Mouse (Mus musculus) midbrain, embryonic 10.5 days (tissue): ENCODE measurements around the gene Sp2. TPM values are rescaled to one million over a fixed set of nuclear protein-coding genes. Genes with fewer than 3 reads are reported as not detected.

ENCODE experiments used
- DNase-seq: peaks from one replicate; pipeline ENCODE4 v3.0.0-alpha.2; 2017; ENCODE audit warnings: low spot score
- H3K27ac ChIP-seq: fragments of 300-500 bp; sonication (generic); replicated peaks from 2 replicates; pipeline ENCODE4 v1.5.1; 2016; ENCODE audit warnings: mild to moderate bottlenecking
- H3K27me3 ChIP-seq: fragments of 300-500 bp; sonication (generic); 2 replicates; pipeline ENCODE4 v1.6.1; 2016; ENCODE audit warnings: low read depth, mild to moderate bottlenecking; ENCODE audit not compliant: poor library complexity, severe bottlenecking
- H3K36me3 ChIP-seq: fragments of 300-500 bp; sonication (generic); 2 replicates; pipeline ENCODE4 v1.6.1; 2016; ENCODE audit warnings: mild to moderate bottlenecking, moderate library complexity
- H3K4me1 ChIP-seq: fragments of 300-500 bp; sonication (generic); 2 replicates; pipeline ENCODE4 v1.6.1; 2016
- H3K4me3 ChIP-seq: fragments of 300-500 bp; sonication (generic); 2 replicates; pipeline ENCODE4 v1.5.1; 2016; ENCODE audit warnings: mild to moderate bottlenecking, moderate library complexity
- H3K9me3 ChIP-seq: fragments of 300-500 bp; sonication (generic); replicated peaks from 2 replicates; pipeline ENCODE4 v1.6.1; 2016; ENCODE audit warnings: mild to moderate bottlenecking
- WGBS: fragments of 180-500 bp; shearing (Covaris S2); methylation state at CpG from one replicate; pipeline ENCODE4 v1.1.7; 2016; 5-methylcytosine and 5-hydroxymethylcytosine counted together
- polyA plus RNA-seq: library from polyadenylated mRNA; unstranded; fragments of >200 nt; fragmentation: Nextera tagmentation; extraction: Ambion mirVana; gene quantifications from 2 replicates; pipeline ENCODE4 v1.2.1, GENCODE M21; 2016

The Sp2 gene
- polyA plus RNA-seq, 1 experiment from 2014 or later = 30.5 TPM

DNA sequence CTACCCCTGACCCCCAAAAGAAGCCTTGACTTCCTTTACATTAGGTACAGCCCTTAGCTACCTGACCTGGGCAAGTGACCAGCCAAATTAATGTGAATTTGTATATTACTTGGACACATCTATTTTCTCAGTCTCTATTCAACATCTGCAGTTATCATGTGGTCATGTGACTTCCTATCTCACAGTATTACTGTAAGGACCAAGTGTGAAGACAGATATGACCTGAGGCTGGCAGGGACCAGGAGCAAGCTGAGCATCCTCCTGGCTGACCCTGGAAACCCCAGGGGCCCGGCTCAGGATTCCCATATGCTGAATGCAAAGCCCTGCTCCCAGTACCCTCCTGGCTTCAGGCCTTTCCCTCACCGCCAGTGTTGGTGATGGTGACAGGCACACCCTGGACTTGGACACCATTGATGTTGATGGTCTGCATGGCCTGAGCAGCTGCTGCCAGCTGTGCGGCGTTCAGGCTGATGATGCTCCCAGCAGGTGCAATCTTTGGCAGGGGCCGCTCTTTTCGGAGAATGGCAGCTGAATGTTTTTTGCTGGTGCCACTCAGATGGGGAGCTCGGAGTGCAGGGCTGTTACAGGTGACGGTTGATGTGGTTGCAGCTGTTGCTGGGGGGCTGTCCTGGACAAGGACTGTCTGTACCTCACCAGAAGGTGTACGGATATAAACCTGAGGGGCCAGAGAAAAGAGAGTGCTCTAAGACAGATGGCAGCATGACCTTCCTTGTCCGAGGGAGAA, 25.5 kb downstream of the Sp2 start:
- H3K36me3 ChIP-seq = peaks cover 97% of the 10 kb centered on the region
- WGBS = 93% methylated on average over 10 of the region's 10 CpGs

DNA sequence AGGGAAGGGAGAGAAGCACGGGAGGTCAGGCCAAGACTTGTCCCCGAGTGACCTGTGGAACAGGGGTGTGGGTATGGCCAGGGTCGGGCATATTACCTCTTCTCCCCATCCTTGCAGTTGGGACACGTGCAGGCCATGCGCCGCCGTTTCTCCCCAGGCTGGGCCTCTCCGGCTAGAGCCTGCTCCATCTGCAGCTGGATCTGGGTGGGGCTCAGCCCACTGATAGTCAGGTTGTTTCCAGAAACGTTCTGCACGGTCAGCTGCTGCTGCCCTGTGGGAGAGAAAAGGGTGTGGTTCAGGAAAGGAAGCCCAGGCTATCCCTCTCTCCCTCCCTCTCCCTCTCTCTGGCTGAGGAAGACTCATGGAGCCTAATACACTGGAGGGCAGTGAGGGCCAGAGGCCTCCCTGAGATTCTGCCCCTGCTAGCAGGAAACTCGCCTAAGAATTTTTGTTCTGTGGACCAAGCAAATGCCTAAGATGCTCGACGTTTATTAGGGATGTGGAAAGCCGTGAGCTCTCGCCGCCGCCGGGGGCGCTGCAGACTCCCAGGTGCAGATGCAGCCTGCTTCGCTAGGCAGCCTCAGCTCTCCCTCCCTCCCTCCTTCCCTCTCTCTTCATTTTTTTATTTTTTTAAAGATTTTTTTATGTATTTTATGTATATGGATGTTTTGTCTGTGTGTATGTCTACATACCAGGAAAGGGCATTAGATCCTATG, 26.6 kb downstream of the Sp2 start:
- 64% methylated on average over 20 of the region's 20 CpGs for WGBS
- Histone ChIP-seq H3K27ac (no peak overlapping the region), H3K36me3 (peaks cover 97% of the 10 kb centered on the region), H3K4me1 (0 out of 2 replicates have a peak, but pooled peaks cover 2% of the 10 kb centered on the region), H3K9me3 (no peaks in the 10 kb centered on the region), H3K27me3 (no peaks in the 10 kb centered on the region), H3K4me3 (no peak overlapping the region)
- no peak for DNase-seq

More for the DNA sequence above, 25.5 kb downstream of the Sp2 start:
- 0 out of 2 replicates have a peak, but pooled peaks cover 2% of the 10 kb centered on the region for H3K4me1 ChIP-seq
- no peak overlapping the region for H3K27ac ChIP-seq
- no peak for DNase-seq
- H3K4me3 ChIP-seq = no peak overlapping the region
- no peaks in the 10 kb centered on the region for H3K27me3 ChIP-seq
- no peaks in the 10 kb centered on the region for H3K9me3 ChIP-seq

DNA sequence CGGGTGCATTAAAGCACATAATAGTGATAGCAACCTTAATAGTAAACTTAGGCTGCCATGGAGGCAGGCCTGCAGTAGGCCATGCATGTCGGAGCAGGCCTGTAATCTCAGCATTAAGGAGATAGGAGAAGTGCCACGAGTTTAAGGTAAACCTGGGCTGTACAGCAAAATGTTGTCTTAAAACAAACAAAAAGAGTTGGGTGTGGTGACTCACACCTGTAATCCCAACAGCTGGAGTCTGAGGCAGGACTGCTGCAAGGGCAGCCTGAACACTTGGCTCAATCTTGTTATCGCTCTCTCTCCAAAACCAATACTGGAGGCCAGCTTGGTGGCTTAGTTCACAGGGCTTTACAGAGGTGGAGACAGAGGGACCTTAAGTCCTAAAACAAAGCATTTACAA, 27.7 kb downstream of the Sp2 start:
- H3K27me3 ChIP-seq = no peaks in the 10 kb centered on the region
- no peak overlapping the region for H3K4me3 ChIP-seq
- no peak overlapping the region for H3K27ac ChIP-seq
- H3K4me1 ChIP-seq = 0 out of 2 replicates have a peak, but pooled peaks cover 2% of the 10 kb centered on the region
- WGBS = 93% methylated on average over 4 of the region's 4 CpGs
- H3K36me3 ChIP-seq = peaks cover 97% of the 10 kb centered on the region
- H3K9me3 ChIP-seq = no peaks in the 10 kb centered on the region
- DNase-seq = no peak

DNA sequence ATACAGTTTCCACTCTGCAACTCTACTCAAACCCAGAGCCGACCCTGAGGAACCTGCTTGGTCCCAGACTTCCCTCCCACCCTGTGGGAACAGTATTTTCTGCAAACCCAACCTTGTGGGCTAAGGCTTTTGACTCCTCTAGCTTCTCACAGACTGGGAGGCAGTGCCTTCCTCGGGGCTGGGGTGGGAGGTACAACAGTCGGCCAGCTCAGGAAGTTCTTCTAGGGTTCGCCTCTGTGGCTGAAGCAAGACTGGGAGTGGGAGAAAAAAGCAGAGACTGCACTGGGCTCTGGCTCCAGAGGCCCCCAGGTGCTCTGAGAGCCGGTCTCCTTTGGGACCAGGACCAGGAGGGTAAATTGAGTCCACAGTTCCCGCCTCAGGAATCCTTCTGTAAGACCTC, 29.9 kb downstream of the Sp2 start:
- no peak overlapping the region for H3K27ac ChIP-seq
- 82% methylated on average over 6 of the region's 6 CpGs for WGBS
- H3K36me3 ChIP-seq = peaks cover 88% of the 10 kb centered on the region
- no peak overlapping the region for H3K4me3 ChIP-seq
- H3K4me1 ChIP-seq = 0 out of 2 replicates have a peak, but pooled peaks cover 2% of the 10 kb centered on the region
- no peaks in the 10 kb centered on the region for H3K9me3 ChIP-seq
- DNase-seq = no peak
- no peaks in the 10 kb centered on the region for H3K27me3 ChIP-seq

DNA sequence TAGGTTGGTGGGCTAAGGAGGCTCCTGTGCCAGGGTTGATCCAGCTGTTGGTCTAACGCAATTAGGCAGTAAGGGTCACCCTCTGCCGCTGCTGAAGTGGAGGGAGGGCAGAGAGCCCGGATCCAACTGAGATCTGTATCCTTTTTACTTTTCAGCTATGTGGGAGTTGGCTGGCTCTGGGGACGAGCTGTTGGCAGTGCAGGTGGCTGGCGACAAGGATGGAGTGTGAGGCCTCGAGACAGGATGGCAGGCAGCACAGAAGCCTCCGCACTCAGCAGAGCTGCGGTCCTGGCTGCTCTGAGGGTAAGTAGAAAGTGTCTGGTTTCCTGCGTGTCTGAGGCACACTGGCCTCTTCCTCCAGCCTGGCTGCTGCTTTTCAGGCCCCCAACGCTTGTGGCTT, 30.3 kb downstream of the Sp2 start:
- H3K4me3 ChIP-seq = no peak overlapping the region
- 89% methylated on average over 10 of the region's 10 CpGs for WGBS
- no peaks in the 10 kb centered on the region for H3K9me3 ChIP-seq
- no peak overlapping the region for H3K27ac ChIP-seq
- H3K27me3 ChIP-seq = no peaks in the 10 kb centered on the region
- DNase-seq = no peak
- 0 out of 2 replicates have a peak, but pooled peaks cover 2% of the 10 kb centered on the region for H3K4me1 ChIP-seq
- peaks cover 84% of the 10 kb centered on the region for H3K36me3 ChIP-seq

DNA sequence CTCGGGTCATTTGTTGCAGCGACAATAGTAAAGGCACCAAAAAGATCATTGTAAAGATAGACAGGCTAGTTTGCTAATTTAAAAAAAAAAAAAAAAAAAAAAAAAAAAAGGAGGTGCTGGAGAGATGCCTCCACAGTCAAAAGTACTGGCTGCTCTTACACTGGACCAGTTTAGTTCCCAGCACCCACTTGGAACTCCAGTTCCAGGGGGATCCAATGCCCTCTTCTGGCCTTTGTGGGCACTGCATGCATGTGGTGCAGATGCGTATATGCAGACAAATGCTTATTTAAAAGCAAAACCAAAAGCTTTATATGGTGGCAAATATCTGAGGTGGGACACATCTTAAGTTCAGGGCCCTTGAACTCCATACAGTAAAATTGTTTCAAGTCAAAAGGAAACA, 32.0 kb downstream of the Sp2 start:
- Histone ChIP-seq H3K4me1 (peaks cover 6% of the 10 kb centered on the region), H3K27ac (no peak overlapping the region), H3K9me3 (no peaks in the 10 kb centered on the region), H3K4me3 (no peak overlapping the region), H3K27me3 (no peaks in the 10 kb centered on the region), H3K36me3 (peaks cover 67% of the 10 kb centered on the region)
- WGBS = 98% methylated on average over 3 of the region's 3 CpGs
- DNase-seq = no peak

DNA sequence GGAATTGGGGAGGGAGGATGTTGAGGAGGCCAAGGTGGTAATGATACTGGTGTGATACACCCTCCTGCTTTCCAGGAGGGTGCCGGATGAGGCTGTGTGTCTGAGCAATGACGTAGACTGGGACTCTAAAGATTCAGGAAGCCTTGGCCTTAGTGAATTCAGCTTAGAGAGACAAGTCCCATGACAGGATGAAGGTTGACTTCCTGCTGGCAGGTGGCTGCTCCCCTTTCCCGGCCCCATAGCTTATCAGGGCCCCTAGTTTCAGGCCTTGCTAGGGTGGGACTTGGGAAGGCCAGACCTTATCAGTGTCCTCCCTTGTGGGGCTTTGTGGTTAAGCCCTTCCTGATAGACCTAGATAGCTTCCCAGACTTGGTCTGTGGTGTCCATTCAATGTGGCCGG, 34.9 kb downstream of the Sp2 start:
- peaks cover 38% of the 10 kb centered on the region for H3K36me3 ChIP-seq
- peaks cover 17% of the 10 kb centered on the region for H3K27me3 ChIP-seq
- H3K27ac ChIP-seq = no peak overlapping the region
- H3K4me3 ChIP-seq = no peak overlapping the region
- peaks cover 27% of the 10 kb centered on the region for H3K4me1 ChIP-seq
- no peak for DNase-seq
- 93% methylated on average over 4 of the region's 4 CpGs for WGBS
- H3K9me3 ChIP-seq = no peaks in the 10 kb centered on the region

DNA sequence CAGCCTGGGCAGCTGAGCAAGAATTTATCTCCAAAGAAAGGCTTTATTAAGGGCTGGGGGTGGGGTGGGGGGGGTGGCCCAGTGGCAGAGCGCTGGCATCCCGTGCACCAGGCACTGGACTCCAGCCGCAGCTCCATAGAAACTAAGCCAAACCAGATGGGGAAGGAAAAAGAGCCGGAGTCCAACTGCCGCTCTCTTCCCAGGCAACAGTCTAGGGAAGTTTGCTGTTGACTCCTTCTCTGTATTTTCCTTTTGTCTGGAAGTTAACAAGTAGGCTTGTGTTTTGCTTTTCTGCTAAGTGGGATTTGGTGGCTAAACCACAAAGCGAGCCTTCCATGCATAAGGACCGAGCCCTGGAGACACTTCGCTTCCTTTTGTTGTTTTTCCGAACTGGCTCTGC, 36.3 kb downstream of the Sp2 start:
- peak overlapping the region; percentile 21 for H3K4me3 ChIP-seq
- WGBS = 81% methylated on average over 9 of the region's 9 CpGs
- no peaks in the 10 kb centered on the region for H3K9me3 ChIP-seq
- H3K27ac ChIP-seq = peak overlapping the region; percentile 46; the same call in 1 of the 2 replicates
- H3K36me3 ChIP-seq = peaks cover 24% of the 10 kb centered on the region
- DNase-seq = no peak
- H3K27me3 ChIP-seq = peaks cover 24% of the 10 kb centered on the region
- H3K4me1 ChIP-seq = peaks cover 27% of the 10 kb centered on the region

DNA sequence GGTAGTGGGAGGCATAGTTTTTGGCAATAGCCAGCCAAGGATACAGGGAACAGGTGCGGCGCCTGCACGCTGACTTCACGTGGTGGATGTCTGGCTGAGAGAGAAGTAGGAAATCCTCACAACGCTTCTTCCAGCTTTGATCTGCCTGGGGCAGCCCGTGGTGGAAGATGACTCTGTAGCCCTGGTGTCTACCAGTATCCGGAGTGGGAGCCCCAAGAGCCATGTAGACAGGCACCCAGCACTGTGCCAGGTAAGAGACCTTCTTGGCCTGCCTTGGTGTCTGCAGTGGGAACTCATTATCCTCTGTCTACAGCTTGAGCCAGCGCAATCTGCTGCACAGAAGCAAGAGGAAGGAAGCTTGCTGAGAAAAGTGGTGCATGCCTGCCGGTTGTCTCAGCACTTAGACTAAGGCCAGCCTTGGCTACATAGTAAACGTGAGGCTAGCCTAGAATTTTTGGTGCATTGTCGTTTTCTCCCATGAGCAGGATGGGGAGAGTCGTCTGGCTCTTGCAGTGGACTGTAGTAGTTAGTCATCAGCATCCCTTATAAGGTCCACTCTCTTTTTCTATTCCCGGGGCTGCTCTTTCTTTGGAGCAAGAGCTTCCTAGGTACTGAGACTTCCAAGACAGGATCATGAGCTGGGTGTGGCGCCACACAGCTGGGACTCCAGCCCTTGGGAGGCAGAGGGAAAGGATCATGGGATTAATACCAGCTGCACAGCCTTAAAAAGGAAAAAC, 37.7 kb downstream of the Sp2 start:
- Histone ChIP-seq H3K27me3 (peaks cover 24% of the 10 kb centered on the region), H3K36me3 (peaks cover 10% of the 10 kb centered on the region), H3K4me1 (peaks cover 27% of the 10 kb centered on the region), H3K9me3 (no peaks in the 10 kb centered on the region), H3K27ac (0 out of 2 replicates have a peak overlapping the region, but pooled peaks have one; percentile 7), H3K4me3 (peak overlapping the region; percentile 64)
- DNase-seq = no peak
- 86% methylated on average over 14 of the region's 14 CpGs for WGBS

DNA sequence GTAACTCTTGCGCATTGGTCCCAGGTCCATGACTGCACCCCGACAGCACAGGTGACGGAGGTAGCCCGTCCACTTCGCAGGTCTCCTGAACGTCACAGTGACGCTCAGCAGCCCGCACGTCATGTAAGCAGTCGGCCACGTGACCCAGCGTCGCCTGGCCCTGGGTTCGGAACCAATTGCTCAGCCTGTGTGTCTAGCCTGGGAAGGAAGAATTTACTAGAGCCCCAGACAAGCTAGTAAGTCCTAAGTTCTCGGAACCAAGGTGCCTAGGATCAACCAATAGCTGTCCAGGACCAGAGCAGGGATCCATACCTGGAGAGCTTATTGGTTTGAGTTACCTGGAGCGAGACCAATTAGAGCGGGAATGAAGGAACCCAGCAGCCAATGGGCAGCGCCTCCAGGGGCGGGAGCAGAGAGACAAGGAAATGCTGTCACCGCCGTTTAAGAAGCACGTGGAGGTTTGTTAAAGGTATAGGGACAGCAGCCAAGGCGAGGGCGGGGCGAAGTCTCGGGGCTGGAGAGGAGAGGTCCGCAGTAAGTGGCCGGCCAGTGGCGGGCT, 38.9 kb downstream of the Sp2 start, which contains the start of gene Pnpo:
Pnpo (minus strand) TSS at position 241 of the 559 bp plus-strand sequence.
- Histone ChIP-seq H3K4me3 (peak within 1 kb of the TSS; percentile 64), H3K9me3 (no peaks in the 10 kb centered on the region), H3K27me3 (peaks cover 24% of the 10 kb centered on the region), H3K4me1 (peaks cover 27% of the 10 kb centered on the region), H3K36me3 (no peaks in the 10 kb centered on the region; the same call in none of the 2 replicates), H3K27ac (peak within 1 kb of the TSS; percentile 76)
- DNase-seq = peak; percentile 87
- 1% methylated on average over 29 of the region's 29 CpGs for WGBS

DNA sequence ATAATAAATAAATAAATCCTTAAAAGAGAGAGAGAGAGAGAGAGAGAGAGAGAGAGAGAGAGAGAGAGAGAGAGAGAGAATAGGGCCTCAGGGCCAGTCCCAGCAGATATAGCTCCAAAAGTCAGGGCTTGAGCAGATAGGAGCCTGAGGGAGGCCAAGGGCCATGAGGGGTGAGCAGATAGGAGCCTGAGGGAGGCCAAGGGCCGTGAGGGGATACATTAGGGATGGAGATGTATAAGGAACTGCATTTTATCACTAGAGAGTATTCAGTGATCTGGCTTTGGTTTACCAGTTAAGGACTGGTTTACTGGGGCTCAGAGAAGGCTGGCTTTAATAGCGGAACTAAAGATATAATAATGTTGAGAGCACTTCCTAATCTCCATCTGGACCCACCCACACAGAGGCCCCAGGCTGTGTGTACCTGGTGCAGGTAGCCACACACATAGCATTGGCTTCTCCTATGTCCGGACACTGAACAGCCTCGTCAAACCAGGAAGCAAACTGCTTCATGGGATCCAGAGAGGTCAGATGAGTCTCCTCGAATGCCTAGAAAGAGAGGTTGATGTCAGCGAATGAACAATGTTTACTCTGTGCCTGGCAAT, 40.7 kb downstream of the Sp2 start:
- WGBS = 84% methylated on average over 6 of the region's 6 CpGs

More for the DNA sequence above, 40.7 kb downstream of the Sp2 start:
- peaks cover 24% of the 10 kb centered on the region for H3K27me3 ChIP-seq
- DNase-seq = no peak
- H3K4me1 ChIP-seq = peaks cover 30% of the 10 kb centered on the region
- H3K36me3 ChIP-seq = no peaks in the 10 kb centered on the region
- H3K9me3 ChIP-seq = no peaks in the 10 kb centered on the region
- H3K27ac ChIP-seq = no peak overlapping the region
- H3K4me3 ChIP-seq = 0 out of 2 replicates have a peak overlapping the region, but pooled peaks have one; percentile 18
